Mouse (Mus musculus): Measurements from ENCODE around the gene Adcy2.

DNA sequence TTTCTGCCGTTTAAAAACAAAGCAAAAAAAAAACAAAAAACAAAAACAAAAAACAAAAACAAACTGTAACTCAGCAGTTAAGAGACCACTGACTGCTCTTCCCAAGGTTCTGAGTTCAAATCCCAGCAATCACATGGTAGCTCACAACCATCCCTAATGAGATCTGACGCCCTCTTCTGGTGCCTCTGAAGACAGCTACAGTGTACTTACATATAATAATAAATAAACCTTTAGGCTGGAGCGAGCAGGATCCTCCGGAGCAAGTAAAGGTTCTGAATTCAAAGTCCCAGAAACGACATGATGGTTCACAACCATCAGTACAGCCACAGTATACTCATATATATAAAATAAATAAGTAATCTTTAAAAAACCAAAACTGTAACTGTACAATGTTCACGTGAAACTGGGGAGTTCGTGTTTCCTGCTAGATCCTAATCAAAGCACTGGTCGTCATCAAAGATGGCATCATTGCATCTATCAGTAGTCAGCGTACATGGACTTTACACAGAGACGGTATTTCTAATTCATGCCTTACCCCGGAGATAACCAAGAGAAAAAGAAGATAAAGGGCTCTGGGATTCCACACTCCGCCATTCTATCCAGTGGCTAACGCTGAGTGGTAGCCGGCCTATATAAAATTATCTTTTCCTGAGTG is 418.1 kb downstream of the Adcy2 start:
- TF ChIP-seq POLR2A (IDR thresholded peaks at IDR 0.05; ENCODE audit: borderline replicate concordance, control insufficient read depth, low read depth, low read length) (no peak), CTCF (IDR thresholded peaks at IDR 0.05; ENCODE audit: control insufficient read depth, insufficient read depth, low read length) (no peak)

All from bone marrow, adult 2 months (tissue).